Mouse (Mus musculus) CD4-positive helper T cell, adult 2 months (primary cell): ENCODE measurements around the gene Tmem102.

ENCODE experiments used
- DNase-seq: peaks from one replicate; pipeline ENCODE4 v3.0.0-alpha.2; 2012; ENCODE audit warnings: low read depth, missing footprints, low spot score

The Tmem102 gene

GRCm38 (mm10) chr11:69804972-69805909, at the start of gene Tmem102:
TSS of gene Tmem102 (minus strand) at chr11:69805624.
- no peak for DNase-seq

GRCm38 (mm10) chr11:69854680-69855079, 49.3 kb upstream of the Tmem102 start:
- no peak for DNase-seq

- peak; percentile 26 for DNase-seq
Measured at GRCm38 (mm10) chr11:69853994-69854393, 48.6 kb upstream of the Tmem102 start.

GRCm38 (mm10) chr11:69850754-69851153, 45.3 kb upstream of the Tmem102 start:
- DNase-seq = no peak

- no peak for DNase-seq
Measured at GRCm38 (mm10) chr11:69849884-69850283, 44.5 kb upstream of the Tmem102 start.

- no peak for DNase-seq
Measured at GRCm38 (mm10) chr11:69849128-69849527, 43.7 kb upstream of the Tmem102 start.

- DNase-seq = no peak
Measured at GRCm38 (mm10) chr11:69848021-69848420, 42.6 kb upstream of the Tmem102 start.

- DNase-seq = peak; percentile 80
Measured at GRCm38 (mm10) chr11:69846738-69847688, 41.6 kb upstream of the Tmem102 start.

GRCm38 (mm10) chr11:69846198-69846680, 40.8 kb upstream of the Tmem102 start, which contains the start of gene Plscr3:
TSS of gene Plscr3 (plus strand) at chr11:69846376.
- DNase-seq = peak; percentile 88

- no peak for DNase-seq
Measured at GRCm38 (mm10) chr11:69838714-69839104, 33.3 kb upstream of the Tmem102 start.

- DNase-seq = peak; percentile 96
Measured at GRCm38 (mm10) chr11:69837952-69838713, 32.7 kb upstream of the Tmem102 start, which contains the start of gene Tmem256. TSS of gene Tmem256 (plus strand) at chr11:69838514.

- DNase-seq = peak; percentile 86
Measured at GRCm38 (mm10) chr11:69837604-69837951, 32.2 kb upstream of the Tmem102 start, which contains the start of gene Nlgn2. TSS of gene Nlgn2 (minus strand) at chr11:69837784.

- peak; percentile 44 for DNase-seq
Measured at GRCm38 (mm10) chr11:69836703-69837576, 31.5 kb upstream of the Tmem102 start.

GRCm38 (mm10) chr11:69835966-69836335, 30.5 kb upstream of the Tmem102 start:
- peak; percentile 38 for DNase-seq

- no peak for DNase-seq
Measured at GRCm38 (mm10) chr11:69835326-69835965, 30.0 kb upstream of the Tmem102 start.

- DNase-seq = peak; percentile 71
Measured at GRCm38 (mm10) chr11:69834001-69834549, 28.7 kb upstream of the Tmem102 start.

GRCm38 (mm10) chr11:69833554-69833953, 28.1 kb upstream of the Tmem102 start:
- DNase-seq = no peak

GRCm38 (mm10) chr11:69828832-69829231, 23.4 kb upstream of the Tmem102 start:
- DNase-seq = no peak

- DNase-seq = no peak
Measured at GRCm38 (mm10) chr11:69823456-69823855, 18.0 kb upstream of the Tmem102 start.
